Comparison of ENCODE assay signal across 16 mouse cellular contexts in the genomic region with DNA sequence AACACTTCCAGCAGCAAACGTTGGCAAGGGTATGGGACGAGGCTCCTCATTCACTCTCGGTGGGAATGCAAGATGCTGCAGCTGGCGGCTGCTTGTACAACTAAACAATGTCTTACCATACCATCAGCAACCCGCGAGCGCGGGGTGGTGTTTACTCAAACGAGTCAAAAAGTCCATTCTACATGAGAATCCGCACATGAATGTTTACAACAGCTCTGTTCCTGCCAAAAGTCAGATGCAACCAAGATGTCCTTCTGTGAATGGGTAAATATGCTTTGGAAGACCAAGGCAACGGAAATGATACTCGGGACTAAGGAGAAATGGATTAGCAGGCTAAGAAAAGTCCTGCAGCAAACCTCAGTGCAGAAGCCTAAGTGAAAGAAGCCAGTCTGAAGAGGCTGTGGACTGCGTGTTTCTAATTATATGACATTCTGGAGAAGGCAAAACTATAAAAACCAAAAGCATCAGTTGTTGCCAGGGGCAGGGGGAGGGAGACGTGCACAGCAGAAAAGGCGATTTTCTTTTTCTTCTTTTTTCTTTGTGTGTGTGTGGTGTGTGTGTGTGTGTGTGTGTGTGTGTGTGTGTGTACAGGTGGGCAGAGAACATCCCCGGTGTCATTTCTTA. TPM values are rescaled to one million over a fixed set of nuclear protein-coding genes. Genes with fewer than 3 reads are reported as not detected.
DNase-seq lines count a peak whose midpoint lies in the region; ATAC-seq lines count a peak whose summit lies in the region.
"Had no signal": no experiment of that assay in that cellular context is flagged by ENCODE, and none has a peak within 500 bp of the region (broad histone marks: within the 10 kb centered on the region; RNA-seq: fewer than 3 reads in every experiment).

No protein-coding gene starts in this region.

- WGBS in lung, embryonic 15.5 days: 39% methylated on average over 16 of the region's 16 CpGs
- 35% methylated on average over 16 of the region's 16 CpGs for WGBS in embryonic facial prominence, embryonic 13.5 days
- WGBS in limb, embryonic 10.5 days: 83% methylated on average over 16 of the region's 16 CpGs
- 36% methylated on average over 16 of the region's 16 CpGs for WGBS in stomach, embryonic 14.5 days

- peak; percentile 91 for ATAC-seq in lung, embryonic 15.5 days (ENCODE audit: borderline replicate concordance, extremely low read depth, low FRiP score, low TSS enrichment)
- ATAC-seq in embryonic facial prominence, embryonic 13.5 days (ENCODE audit: insufficient number of reproducible peaks, insufficient read depth, low FRiP score, low TSS enrichment, low read depth): no peak
- peak; percentile 67; the same call in 1 of the 2 replicates for ATAC-seq in stomach, embryonic 14.5 days (ENCODE audit: insufficient number of reproducible peaks, insufficient read depth, low FRiP score, low read depth)
- no peak for ATAC-seq in monocyte, adult 5-6 weeks (replicated peaks; ENCODE audit: insufficient number of reproducible peaks, low FRiP score, low TSS enrichment, poor library complexity, severe bottlenecking)
- ATAC-seq: midbrain, embryonic 13.5 days had no signal

- peak overlapping the region; percentile 86 for H3K27ac ChIP-seq in lung, embryonic 15.5 days
- peak overlapping the region; percentile 94 for H3K27ac ChIP-seq in embryonic facial prominence, embryonic 13.5 days
- H3K27ac ChIP-seq in limb, embryonic 10.5 days: peak overlapping the region; percentile 76
- H3K27ac ChIP-seq in stomach, embryonic 14.5 days (ENCODE audit: low read length): peak overlapping the region; percentile 87
- H3K27ac ChIP-seq: midbrain, embryonic 13.5 days had no signal

- no peak overlapping the region for H3K9ac ChIP-seq in lung, embryonic 15.5 days
- peak overlapping the region; percentile 58; the same call in 1 of the 2 replicates for H3K9ac ChIP-seq in embryonic facial prominence, embryonic 13.5 days
- H3K9ac ChIP-seq in stomach, embryonic 14.5 days (replicated peaks; ENCODE audit: low read depth, low read length): no peak overlapping the region
- H3K9ac ChIP-seq: midbrain, embryonic 13.5 days had no signal

- no peak for DNase-seq in lung, adult 18-20 months
- no peak for DNase-seq in limb, embryonic 10.5 days (ENCODE audit: low spot score)
- DNase-seq in frontal cortex, postnatal 36 days (ENCODE audit: low spot score in 2 of 2): no peak
- no peak for DNase-seq in liver
- DNase-seq: adrenal gland, postnatal 14 days; cerebellum, adult 9-11 months; kidney, postnatal 25 days; right cerebral cortex, postnatal 14 days; thymus, postnatal 14 days had no signal

- no peak overlapping the region for H3K4me3 ChIP-seq in lung, embryonic 15.5 days
- peak overlapping the region; percentile 9; the same call in 1 of the 2 replicates for H3K4me3 ChIP-seq in embryonic facial prominence, embryonic 13.5 days
- no peak overlapping the region for H3K4me3 ChIP-seq in limb, embryonic 10.5 days
- no peak overlapping the region for H3K4me3 ChIP-seq in stomach, embryonic 14.5 days (ENCODE audit: low read depth, low read length)
- H3K4me3 ChIP-seq: midbrain, embryonic 13.5 days had no signal

- H3K36me3 ChIP-seq in lung, embryonic 15.5 days: no peaks in the 10 kb centered on the region
- no peaks in the 10 kb centered on the region for H3K36me3 ChIP-seq in embryonic facial prominence, embryonic 13.5 days
- H3K36me3 ChIP-seq in limb, embryonic 10.5 days: no peaks in the 10 kb centered on the region
- H3K36me3 ChIP-seq in stomach, embryonic 14.5 days (ENCODE audit: control insufficient read depth, insufficient read depth, low read length): no peaks in the 10 kb centered on the region
- H3K36me3 ChIP-seq: midbrain, embryonic 13.5 days had no signal

- no peaks in the 10 kb centered on the region for H3K27me3 ChIP-seq in lung, embryonic 15.5 days
- no peaks in the 10 kb centered on the region for H3K27me3 ChIP-seq in embryonic facial prominence, embryonic 13.5 days
- no peaks in the 10 kb centered on the region for H3K27me3 ChIP-seq in limb, embryonic 10.5 days (ENCODE audit: low read depth, poor library complexity, severe bottlenecking)
- no peaks in the 10 kb centered on the region for H3K27me3 ChIP-seq in stomach, embryonic 14.5 days (ENCODE audit: control insufficient read depth, insufficient read depth, low read length)
- H3K27me3 ChIP-seq: midbrain, embryonic 13.5 days had no signal

- no peaks in the 10 kb centered on the region for H3K9me3 ChIP-seq in lung, embryonic 15.5 days
- no peaks in the 10 kb centered on the region for H3K9me3 ChIP-seq in embryonic facial prominence, embryonic 13.5 days
- no peaks in the 10 kb centered on the region for H3K9me3 ChIP-seq in limb, embryonic 10.5 days (replicated peaks)
- no peaks in the 10 kb centered on the region for H3K9me3 ChIP-seq in stomach, embryonic 14.5 days (ENCODE audit: control insufficient read depth, low read depth, low read length)
- H3K9me3 ChIP-seq: midbrain, embryonic 13.5 days had no signal

- H3K4me1 ChIP-seq in lung, embryonic 15.5 days: peaks cover 14% of the 10 kb centered on the region
- peaks cover 22% of the 10 kb centered on the region for H3K4me1 ChIP-seq in embryonic facial prominence, embryonic 13.5 days
- H3K4me1 ChIP-seq in limb, embryonic 10.5 days: peaks cover 13% of the 10 kb centered on the region
- H3K4me1 ChIP-seq in stomach, embryonic 14.5 days (ENCODE audit: control insufficient read depth, insufficient read depth, low read length): 0 out of 2 replicates have a peak, but pooled peaks cover 9% of the 10 kb centered on the region
- H3K4me1 ChIP-seq: midbrain, embryonic 13.5 days had no signal

- H3K4me2 ChIP-seq in lung, embryonic 15.5 days: peak overlapping the region; percentile 17; the same call in 1 of the 2 replicates
- H3K4me2 ChIP-seq in embryonic facial prominence, embryonic 13.5 days: peak overlapping the region; percentile 36
- H3K4me2 ChIP-seq in stomach, embryonic 14.5 days (replicated peaks; ENCODE audit: low read depth, low read length): no peak overlapping the region
- H3K4me2 ChIP-seq: midbrain, embryonic 13.5 days had no signal

RNA-seq across cellular contexts. Expression of a gene that starts 39.2 kb away (rescaled TPM):
- polyA plus RNA-seq in lung, embryonic 15.5 days (2015; fragmentation: Nextera tagmentation; extraction: Ambion mirVana): 1,191 and 1,256 TPM in 2 replicates
- 1,060 and 1,259 TPM in 2 replicates for polyA plus RNA-seq in embryonic facial prominence, embryonic 13.5 days (2015; fragmentation: Nextera tagmentation; extraction: Ambion mirVana)
- polyA plus RNA-seq in limb, embryonic 10.5 days (2016; fragmentation: Nextera tagmentation; extraction: Ambion mirVana): 81.4 and 104 TPM in 2 replicates
- 1,157 and 1,247 TPM in 2 replicates for polyA plus RNA-seq in stomach, embryonic 14.5 days (2014; fragmentation: Nextera tagmentation; extraction: Ambion mirVana)
- total RNA-seq in monocyte, adult 5-6 weeks (2017): not detected in 3 replicates
- total RNA-seq: granulocyte monocyte progenitor cell, adult 5-6 weeks; hematopoietic stem cell, adult 5-6 weeks had no signal

Comparison
In these comparisons a context has a peak if more than half of its experiments do, and no peak if none do; other contexts are left out.
1. ATAC-seq: peak in lung, embryonic 15.5 days (single experiment) and stomach, embryonic 14.5 days (single experiment); none in embryonic facial prominence, embryonic 13.5 days (single experiment) and monocyte, adult 5-6 weeks (single experiment).
2. RNA of a gene that starts 39.2 kb away (polyA plus RNA-seq): 1,060 to 1,259 TPM in embryonic facial prominence, embryonic 13.5 days, 1,191 to 1,256 TPM in lung, embryonic 15.5 days and 1,157 to 1,247 TPM in stomach, embryonic 14.5 days; 81.4 to 104 TPM in limb, embryonic 10.5 days; every median in the first group is over 10 times any median in the second.
3. Peak in every context shown above with its lines, with median percentiles within 50 percentile points of each other: H3K27ac ChIP-seq.